Mouse (Mus musculus) liver, embryonic 14.5 days (tissue): ENCODE results near the gene Mrpl11. TPM values are rescaled to one million over a fixed set of nuclear protein-coding genes. Genes with fewer than 3 reads are reported as not detected.
"Not testable (repeated sequence)": the region's sequence is repeated elsewhere in the genome, so short reads cannot be mapped to it uniquely, and the experiment has no call there.

Experiments
- ATAC-seq: fragments of 200-750 bp; cut with Nextera tagmentation; 2 replicates; pipeline ENCODE4 v1.8.0; 2017; ENCODE audit warnings: moderate number of reproducible peaks, mild to moderate bottlenecking, moderate library complexity; ENCODE audit not compliant: insufficient read depth
- DNase-seq, 3 experiments: peaks; one replicate each; pipeline ENCODE4 v3.0.0-alpha.2; 2012 to 2013; ENCODE audit warnings: low read depth in 3 of 3, low spot score in 3 of 3
- H3K27ac ChIP-seq: fragments of 300-500 bp; sonication (generic); 2 replicates; pipeline ENCODE4 v1.5.1; 2014; ENCODE audit warnings: moderate library complexity, mild to moderate bottlenecking, control low read depth, inconsistent platforms
- H3K27me3 ChIP-seq: fragments of 300-500 bp; sonication (generic); 2 replicates; pipeline ENCODE4 v1.6.1; 2014; ENCODE audit warnings: mild to moderate bottlenecking, low read length, moderate library complexity; ENCODE audit not compliant: control insufficient read depth, insufficient read depth
- H3K36me3 ChIP-seq: fragments of 300-500 bp; sonication (generic); replicated peaks from 2 replicates; pipeline ENCODE4 v1.6.1; 2014; ENCODE audit warnings: low read depth; ENCODE audit not compliant: control insufficient read depth, insufficient read depth
- H3K4me1 ChIP-seq, 2 experiments: fragments of 200-500 bp in 1 of 2; fragments of 300-500 bp in 1 of 2; sonication (generic) in 1 of 2; replicated peaks; 2 replicates each; pipeline ENCODE4 v1.6.1; 2012 to 2014; ENCODE audit warnings: antibody characterized with exemption in 1 of 2, inconsistent platforms in 1 of 2, low read length in 1 of 2; ENCODE audit not compliant: control insufficient read depth in 2 of 2, insufficient read depth in 2 of 2
- H3K4me2 ChIP-seq: fragments of 300-500 bp; sonication (generic); 2 replicates; pipeline ENCODE4 v1.6.1; 2014; ENCODE audit warnings: low read depth, mild to moderate bottlenecking, control low read depth, moderate library complexity
- H3K4me3 ChIP-seq, 2 experiments: fragments of 200-500 bp in 1 of 2; fragments of 300-500 bp in 1 of 2; sonication (generic) in 1 of 2; 2 replicates each; pipeline ENCODE4 v1.5.1; 2012 to 2014; ENCODE audit warnings: low read depth in 2 of 2, low read length in 2 of 2, mild to moderate bottlenecking in 2 of 2, control low read depth in 1 of 2, inconsistent platforms in 1 of 2, moderate library complexity in 1 of 2; ENCODE audit not compliant: insufficient read depth in 1 of 2
- H3K9ac ChIP-seq: fragments of 300-500 bp; sonication (generic); replicated peaks from 2 replicates; pipeline ENCODE4 v1.6.1; 2014; ENCODE audit warnings: mild to moderate bottlenecking, control low read depth, moderate library complexity
- H3K9me3 ChIP-seq: fragments of 300-500 bp; sonication (generic); 2 replicates; pipeline ENCODE4 v1.6.1; 2016; ENCODE audit warnings: low read length, mixed read lengths; ENCODE audit not compliant: control insufficient read depth
- CTCF ChIP-seq: IDR thresholded peaks from 2 replicates; pipeline ENCODE4 v1.5.1; 2016; ENCODE audit warnings: antibody characterized with exemption, low read depth, control low read depth
- EP300 ChIP-seq: IDR thresholded peaks from 2 replicates; pipeline ENCODE4 v1.6.1; 2016; ENCODE audit warnings: antibody characterized with exemption, low read depth
- WGBS: fragments of 180-500 bp; shearing (Covaris S2); extraction: QIAGEN DNeasy Blood & Tissue Kit; methylation state at CpG from one replicate; pipeline ENCODE4 v1.1.7; 2014; ENCODE audit not compliant: insufficient replicate concordance; 5-methylcytosine and 5-hydroxymethylcytosine counted together
- polyA plus RNA-seq, 2 experiments: library from polyadenylated mRNA; depleted of rRNA in 1 of 2; stranded (reverse) in 1 of 2; unstranded in 1 of 2; fragments of >200 nt; fragmentation: Nextera tagmentation in 1 of 2; extraction: Ambion mirVana in 1 of 2; gene quantifications; 2 replicates each; pipeline versions ENCODE4 v1.2.1 to v1.2.3; 2012 to 2014

Gene Mrpl11
- polyA plus RNA-seq, 2 experiments = 31.8 to 66.2 TPM

DNA sequence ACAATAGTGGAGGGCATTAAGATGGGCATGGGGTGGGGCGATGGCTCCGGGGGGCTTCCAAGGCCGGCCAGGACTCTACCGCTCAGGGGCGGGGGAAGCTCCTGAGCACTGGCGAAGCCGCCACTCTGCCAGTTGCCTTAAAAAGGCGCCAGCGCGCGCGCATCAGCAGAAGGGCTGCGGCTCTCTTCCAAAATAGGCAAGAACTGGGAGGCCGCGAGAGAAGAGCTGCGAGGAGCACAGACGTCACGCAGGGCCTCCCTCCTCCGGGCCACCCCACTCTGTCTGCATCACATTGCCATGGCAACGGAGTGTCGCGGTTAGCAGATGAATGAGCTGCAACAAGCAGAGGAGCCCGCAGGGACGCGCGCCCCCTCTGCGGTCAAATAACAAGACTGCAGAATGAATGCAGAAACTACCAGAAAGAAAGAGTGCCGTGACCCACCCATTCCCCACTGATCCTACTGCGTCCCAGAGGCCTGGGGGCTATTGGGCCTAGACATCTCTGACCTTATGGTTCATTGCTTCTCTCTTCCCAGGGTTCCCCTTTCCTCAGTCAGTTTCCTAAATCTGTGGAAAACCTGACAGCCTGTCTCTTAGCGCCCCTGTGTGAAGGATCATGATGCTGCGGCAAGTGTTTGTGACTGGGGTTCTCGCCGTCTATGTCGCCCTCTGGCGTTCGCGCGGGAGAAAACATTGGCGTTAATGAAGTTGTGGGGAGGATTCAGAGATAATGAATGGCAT is 39.9 kb downstream of the Mrpl11 start:
- Histone ChIP-seq H3K9ac (no peak overlapping the region), H3K36me3 (no peaks in the 10 kb centered on the region), H3K4me2 (no peak overlapping the region), H3K4me3 (no peak overlapping the region), H3K27ac (no peak overlapping the region), H3K9me3 (no peaks in the 10 kb centered on the region), H3K27me3 (no peaks in the 10 kb centered on the region; the same call in 1 of the 2 replicates), H3K4me1 (no peaks in the 10 kb centered on the region)
- DNase-seq = peak in 2 of 3 experiments; percentile 32 to 37
- 3% methylated on average over 39 of the region's 39 CpGs for WGBS
- no peak for ATAC-seq
- TF ChIP-seq CTCF (peak; percentile 88), EP300 (no peak)

DNA sequence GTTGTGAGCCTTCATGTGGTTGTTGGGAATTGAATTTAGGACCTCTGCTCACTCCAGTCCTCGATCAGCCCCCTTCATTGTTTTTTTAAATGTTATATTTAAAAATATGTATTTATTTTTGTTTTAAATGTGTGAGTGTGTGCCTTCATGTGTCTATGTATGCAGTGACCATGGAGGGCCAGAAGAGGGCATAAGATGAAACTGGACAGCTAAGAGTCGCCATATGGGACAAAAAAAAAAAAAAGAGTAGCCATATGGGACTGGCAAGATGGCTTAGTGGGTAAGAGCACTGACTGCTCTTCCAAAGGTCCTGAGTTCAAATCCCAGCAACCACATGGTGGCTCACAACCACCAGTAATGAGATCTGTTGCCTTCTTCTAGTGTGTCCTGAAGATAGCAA is 41.7 kb downstream of the Mrpl11 start:
- not testable (repeated sequence) for H3K27me3 ChIP-seq, H3K36me3 ChIP-seq, H3K4me3 ChIP-seq, DNase-seq, H3K9ac ChIP-seq, H3K27ac ChIP-seq, H3K9me3 ChIP-seq, H3K4me2 ChIP-seq, H3K4me1 ChIP-seq, ATAC-seq
- 30% methylated on average over 2 of the region's 2 CpGs for WGBS

- Histone ChIP-seq H3K4me2 (no peak overlapping the region), H3K4me1 (no peaks in the 10 kb centered on the region), H3K27ac (no peak overlapping the region), H3K27me3 (no peaks in the 10 kb centered on the region), H3K9ac (no peak overlapping the region), H3K9me3 (no peaks in the 10 kb centered on the region), H3K4me3 (no peak overlapping the region), H3K36me3 (no peaks in the 10 kb centered on the region)
- WGBS = 55% methylated on average over 4 of the region's 4 CpGs
- TF ChIP-seq EP300 (no peak), CTCF (no peak)
- ATAC-seq (no peak), DNase-seq (no peak)
These were observed 43.0 kb downstream of the Mrpl11 start for GRCm38 (mm10) chr19:5004925-5005324.

- no peak for DNase-seq
- TF ChIP-seq CTCF (no peak), EP300 (no peak)
- H3K36me3 ChIP-seq = no peaks in the 10 kb centered on the region
- H3K4me2 ChIP-seq = no peak overlapping the region
- H3K9ac ChIP-seq = no peak overlapping the region
- H3K9me3 ChIP-seq = no peaks in the 10 kb centered on the region
- ATAC-seq = no peak
- H3K27me3 ChIP-seq = no peaks in the 10 kb centered on the region
- H3K4me1 ChIP-seq = no peaks in the 10 kb centered on the region
- H3K27ac ChIP-seq = no peak overlapping the region
- 34% methylated on average over 8 of the region's 8 CpGs for WGBS
- H3K4me3 ChIP-seq = no peak overlapping the region
These were observed 51.2 kb downstream of the Mrpl11 start for GRCm38 (mm10) chr19:5013138-5013537.

DNA sequence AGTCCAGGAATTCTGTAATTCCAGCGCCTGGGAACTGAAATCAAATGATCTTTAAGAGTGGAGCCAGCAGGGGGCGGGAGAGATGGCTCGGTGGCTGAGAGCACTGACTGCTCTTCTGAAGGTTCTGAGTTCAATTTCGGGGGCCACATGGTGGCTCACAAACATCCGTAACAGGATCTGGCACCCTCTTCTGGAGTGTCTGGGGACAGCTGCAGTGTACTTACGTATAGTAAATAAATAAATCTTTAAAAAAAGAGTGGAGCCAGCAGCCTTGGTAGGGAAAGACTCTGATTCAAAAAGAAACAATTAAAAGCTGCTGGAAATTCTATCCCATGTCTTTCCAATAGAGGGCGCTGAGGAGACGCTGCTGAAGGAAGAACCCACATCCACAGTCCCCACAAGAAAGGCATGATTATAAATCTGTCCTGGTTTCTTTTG is 53.0 kb downstream of the Mrpl11 start:
- H3K4me1 ChIP-seq = no peaks in the 10 kb centered on the region
- DNase-seq (no peak), ATAC-seq (no peak)
- H3K9ac ChIP-seq = no peak overlapping the region
- no peak overlapping the region for H3K27ac ChIP-seq
- H3K36me3 ChIP-seq = no peaks in the 10 kb centered on the region
- no peak overlapping the region for H3K4me3 ChIP-seq
- no peaks in the 10 kb centered on the region for H3K9me3 ChIP-seq
- no peak overlapping the region for H3K4me2 ChIP-seq
- 10% methylated on average over 8 of the region's 8 CpGs for WGBS
- peak; percentile 59 for TF ChIP-seq CTCF
- no peak for TF ChIP-seq EP300
- H3K27me3 ChIP-seq = no peaks in the 10 kb centered on the region
